8 mouse cellular contexts compared by ENCODE assay signal in the genomic region with DNA sequence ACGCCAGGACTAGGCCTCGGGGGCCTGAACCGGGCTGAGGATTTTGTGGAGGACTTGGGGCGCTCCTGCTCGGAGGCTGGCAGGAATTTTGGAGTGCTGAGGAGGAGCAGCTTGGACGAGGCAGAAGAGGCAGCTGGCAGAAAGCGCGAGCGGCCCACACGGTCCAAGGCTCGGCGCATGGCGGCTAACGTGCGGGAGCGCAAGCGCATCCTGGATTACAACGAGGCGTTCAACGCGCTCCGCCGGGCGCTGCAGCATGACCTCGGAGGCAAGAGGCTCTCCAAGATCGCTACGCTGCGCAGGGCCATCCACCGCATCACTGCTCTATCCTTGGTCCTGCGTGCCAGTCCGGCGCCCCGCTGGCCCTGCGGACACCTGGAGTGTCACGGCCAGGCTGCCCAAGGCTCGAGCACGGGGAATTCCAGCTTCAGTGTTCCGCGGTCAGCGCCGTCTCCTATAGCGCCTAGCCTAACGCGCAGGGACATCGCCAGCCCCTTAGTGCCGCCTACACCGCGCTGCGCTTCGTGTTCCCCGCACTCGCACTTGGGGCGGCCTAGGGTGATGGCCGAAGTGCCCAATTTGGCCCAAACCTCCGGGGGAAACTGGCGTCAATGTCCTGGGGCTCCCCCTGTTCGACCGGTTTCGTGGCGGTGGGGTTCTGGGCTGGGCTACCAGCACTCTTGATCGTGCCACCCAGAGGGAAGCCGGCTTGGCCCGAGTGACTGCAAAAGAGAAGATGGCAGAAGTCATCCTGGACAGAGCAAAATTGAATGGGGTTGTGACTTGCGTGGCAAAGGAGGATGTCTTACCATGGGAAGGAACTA. TPM values are rescaled to one million over a fixed set of nuclear protein-coding genes. Genes with fewer than 3 reads are reported as not detected.
DNase-seq lines count a peak whose midpoint lies in the region; ATAC-seq and TF ChIP-seq lines count a peak whose summit lies in the region.

No protein-coding gene starts in this region.

- DNase-seq in gastrocnemius, adult 2 months, result no peak
- DNase-seq in gastrocnemius, postnatal 36 days, result no peak
- DNase-seq in G1E (ENCODE audit: low spot score), result no peak
- DNase-seq in layer of hippocampus, postnatal 36 days, result peak; percentile 48 to 65
- no peak for DNase-seq in adrenal gland, postnatal 14 days
- no peak for DNase-seq in adrenal gland, postnatal 10 days

- TF ChIP-seq CTCF in gastrocnemius, adult 2 months (IDR thresholded peaks at IDR 0.05), result no peak
- TF ChIP-seq CTCF in G1E (IDR thresholded peaks at IDR 0.05; ENCODE audit: low read depth, low read length), result no peak

- no peak overlapping the region for H3K27ac ChIP-seq in gastrocnemius, adult 2 months
- no peak overlapping the region for H3K27ac ChIP-seq in forebrain, embryonic 12.5 days
- H3K27ac ChIP-seq in neural tube, embryonic 14.5 days (ENCODE audit: low read depth, low read length), result no peak overlapping the region

- H3K4me2 ChIP-seq in forebrain, embryonic 12.5 days, result peak overlapping the region; percentile 52
- peak overlapping the region; percentile 72 for H3K4me2 ChIP-seq in neural tube, embryonic 14.5 days (ENCODE audit: low read depth, low read length)

- no peaks in the 10 kb centered on the region for H3K36me3 ChIP-seq in G1E (replicated peaks)
- H3K36me3 ChIP-seq in forebrain, embryonic 12.5 days (replicated peaks), result no peaks in the 10 kb centered on the region
- H3K36me3 ChIP-seq in neural tube, embryonic 14.5 days (ENCODE audit: control insufficient read depth, insufficient read depth, low read length), result no peaks in the 10 kb centered on the region

- intact Hi-C loops in gastrocnemius, adult 2 months (cut with DNase I), result loop anchor here (10.0 kb wide), 1 partner anchor 222 kb away; no protein-coding TSS in a partner anchor
- intact Hi-C loops in gastrocnemius, postnatal 36 days (cut with DNase I), result no loop called here

- H3K4me3 ChIP-seq in gastrocnemius, adult 2 months, result peak overlapping the region; percentile 24; the same call in 1 of the 2 replicates
- H3K4me3 ChIP-seq in G1E (ENCODE audit: low read depth, low read length), result 0 out of 2 replicates have a peak overlapping the region, but pooled peaks have one; percentile 2
- peak overlapping the region; percentile 32 for H3K4me3 ChIP-seq in forebrain, embryonic 12.5 days (replicated peaks)
- peak overlapping the region; percentile 34 for H3K4me3 ChIP-seq in neural tube, embryonic 14.5 days (ENCODE audit: low read depth, low read length)

- H3K27me3 ChIP-seq in G1E (ENCODE audit: insufficient read depth, low read length), result peaks cover 21% of the 10 kb centered on the region; the same call in 1 of the 2 replicates
- H3K27me3 ChIP-seq in forebrain, embryonic 12.5 days, result peaks cover 73% of the 10 kb centered on the region
- H3K27me3 ChIP-seq in neural tube, embryonic 14.5 days (ENCODE audit: control insufficient read depth, insufficient read depth, low read length), result peaks cover 28% of the 10 kb centered on the region

- WGBS in forebrain, embryonic 12.5 days, result 3% methylated on average over 64 of the region's 64 CpGs
- WGBS in neural tube, embryonic 14.5 days, result 2% methylated on average over 64 of the region's 64 CpGs

- H3K9me3 ChIP-seq in G1E (replicated peaks), result no peaks in the 10 kb centered on the region
- no peaks in the 10 kb centered on the region for H3K9me3 ChIP-seq in forebrain, embryonic 12.5 days
- no peaks in the 10 kb centered on the region for H3K9me3 ChIP-seq in neural tube, embryonic 14.5 days (ENCODE audit: control insufficient read depth, low read length)

- peaks cover 6% of the 10 kb centered on the region; the same call in 1 of the 2 replicates for H3K4me1 ChIP-seq in G1E (ENCODE audit: insufficient read depth, low read depth, low read length)
- H3K4me1 ChIP-seq in forebrain, embryonic 12.5 days, result 0 out of 2 replicates have a peak, but pooled peaks cover 6% of the 10 kb centered on the region
- H3K4me1 ChIP-seq in neural tube, embryonic 14.5 days (ENCODE audit: control insufficient read depth, insufficient read depth, low read length), result no peaks in the 10 kb centered on the region; the same call in 1 of the 2 replicates

- no peak for ATAC-seq in G1E (ENCODE audit: extremely low read depth, insufficient number of reproducible peaks, low FRiP score, poor library complexity, severe bottlenecking)
- no peak for ATAC-seq in forebrain, embryonic 12.5 days (ENCODE audit: low FRiP score)
- no peak for ATAC-seq in neural tube, embryonic 14.5 days (ENCODE audit: low read depth)

- no peak overlapping the region for H3K9ac ChIP-seq in forebrain, embryonic 12.5 days
- peak overlapping the region; percentile 48 for H3K9ac ChIP-seq in neural tube, embryonic 14.5 days (replicated peaks; ENCODE audit: low read depth, low read length)

RNA-seq across cellular contexts. Expression of a gene that starts 0.5 kb away (rescaled TPM):
- not detected for total RNA-seq in gastrocnemius, adult 2 months (2021)
- total RNA-seq in gastrocnemius, postnatal 36 days (2021), result not detected
- total RNA-seq in G1E (2014; fragmentation: Nextera tagmentation), result not detected in 2 replicates
- not detected in 2 replicates for total RNA-seq in G1E (2017)
- polyA plus RNA-seq in G1E (2012), result not detected in 2 replicates
- not detected in 2 replicates for polyA plus RNA-seq in forebrain, embryonic 12.5 days (2016; fragmentation: Nextera tagmentation; extraction: Ambion mirVana)
- total RNA-seq in layer of hippocampus, postnatal 36 days (2021), result 1 to 10 TPM; 5.1 to 5.2 TPM
- polyA plus RNA-seq in neural tube, embryonic 14.5 days (2014; fragmentation: Nextera tagmentation; extraction: Ambion mirVana), result 1.2 and 1.4 TPM in 2 replicates
- total RNA-seq in adrenal gland, postnatal 14 days (2021), result not detected in 2 replicates
- total RNA-seq in adrenal gland, postnatal 10 days (2021), result under 1 TPM; 0.24 to 0.30 TPM

RNA-seq across cellular contexts. Expression of a gene that starts 6.8 kb away (rescaled TPM):
- total RNA-seq in gastrocnemius, adult 2 months (2021), result under 1 TPM; 0.77 to 0.84 TPM
- total RNA-seq in gastrocnemius, postnatal 36 days (2021), result 1 to 10 TPM; 1.0 to 2.1 TPM
- total RNA-seq in G1E (2014; fragmentation: Nextera tagmentation) (not detected in 2 replicates), G1E (2017) (0.12 and 0.16 TPM in 2 replicates)
- polyA plus RNA-seq in G1E (2012), result not detected in 2 replicates
- polyA plus RNA-seq in forebrain, embryonic 12.5 days (2016; fragmentation: Nextera tagmentation; extraction: Ambion mirVana), result not detected in 2 replicates
- total RNA-seq in layer of hippocampus, postnatal 36 days (2021), result under 1 TPM; 0.17 to 0.51 TPM
- polyA plus RNA-seq in neural tube, embryonic 14.5 days (2014; fragmentation: Nextera tagmentation; extraction: Ambion mirVana), result 0.44 and 4.1 TPM in 2 replicates
- total RNA-seq in adrenal gland, postnatal 14 days (2021), result 40.3 and 75.9 TPM in 2 replicates
- 10 to 100 TPM; 69.6 to 95.7 TPM for total RNA-seq in adrenal gland, postnatal 10 days (2021)

RNA-seq across cellular contexts. Expression of a gene that starts 50.7 kb away (rescaled TPM):
- total RNA-seq in gastrocnemius, adult 2 months (2021), result 10 to 100 TPM; 10.2 to 19.2 TPM
- 10 to 100 TPM in 1 of 2 experiments, 1 to 10 TPM in 1; 8.2 to 12.7 TPM for total RNA-seq in gastrocnemius, postnatal 36 days (2021)
- not detected in 2 replicates for total RNA-seq in G1E (2014; fragmentation: Nextera tagmentation)
- total RNA-seq in G1E (2017), result 0.35 and 0.82 TPM in 2 replicates
- polyA plus RNA-seq in G1E (2012), result not detected in 2 replicates
- polyA plus RNA-seq in forebrain, embryonic 12.5 days (2016; fragmentation: Nextera tagmentation; extraction: Ambion mirVana), result 73.4 and 77.7 TPM in 2 replicates
- total RNA-seq in layer of hippocampus, postnatal 36 days (2021), result 100 to 1,000 TPM; 502 to 515 TPM
- polyA plus RNA-seq in neural tube, embryonic 14.5 days (2014; fragmentation: Nextera tagmentation; extraction: Ambion mirVana), result 99.2 and 115 TPM in 2 replicates
- 44.2 and 49.0 TPM in 2 replicates for total RNA-seq in adrenal gland, postnatal 14 days (2021)
- 10 to 100 TPM; 35.4 to 44.2 TPM for total RNA-seq in adrenal gland, postnatal 10 days (2021)

Comparison
In these comparisons a context has a peak if more than half of its experiments do, and no peak if none do; other contexts are left out.
1. DNase-seq: peak in layer of hippocampus, postnatal 36 days (2 of 2); none in gastrocnemius, adult 2 months (single experiment), gastrocnemius, postnatal 36 days (0 of 2), G1E (single experiment), adrenal gland, postnatal 14 days (single experiment) and adrenal gland, postnatal 10 days (single experiment).
2. RNA of a gene that starts 6.8 kb away (total RNA-seq): 69.6 to 95.7 TPM in adrenal gland, postnatal 10 days and 40.3 to 75.9 TPM in adrenal gland, postnatal 14 days; 1.0 to 2.1 TPM in gastrocnemius, postnatal 36 days, 0.77 to 0.84 TPM in gastrocnemius, adult 2 months, 0.17 to 0.51 TPM in layer of hippocampus, postnatal 36 days and 0.12 to 0.16 TPM in G1E; every median in the first group is over 10 times any median in the second.
3. RNA of a gene that starts 50.7 kb away (total RNA-seq): 502 to 515 TPM in layer of hippocampus, postnatal 36 days; 35.4 to 44.2 TPM in adrenal gland, postnatal 10 days, 44.2 to 49.0 TPM in adrenal gland, postnatal 14 days, 10.2 to 19.2 TPM in gastrocnemius, adult 2 months, 8.2 to 12.7 TPM in gastrocnemius, postnatal 36 days and 0.35 to 0.82 TPM in G1E; every median in the first group is over 10 times any median in the second.
4. Peak in every context shown above with its lines, with median percentiles within 50 percentile points of each other: H3K4me3 ChIP-seq.